Mouse (Mus musculus) liver, embryonic 14.5 days (tissue): ENCODE measurements around the gene Gm16181. TPM values are rescaled to one million over a fixed set of nuclear protein-coding genes. Genes with fewer than 3 reads are reported as not detected.

Source experiments
- ATAC-seq: fragments of 200-750 bp; cut with Nextera tagmentation; 2 replicates; pipeline ENCODE4 v1.8.0; 2017; ENCODE audit warnings: moderate number of reproducible peaks, mild to moderate bottlenecking, moderate library complexity; ENCODE audit not compliant: insufficient read depth
- DNase-seq, 3 experiments: peaks; one replicate each; pipeline ENCODE4 v3.0.0-alpha.2; 2012 to 2013; ENCODE audit warnings: low read depth in 3 of 3, low spot score in 3 of 3
- H3K27ac ChIP-seq: fragments of 300-500 bp; sonication (generic); 2 replicates; pipeline ENCODE4 v1.5.1; 2014; ENCODE audit warnings: moderate library complexity, mild to moderate bottlenecking, control low read depth, inconsistent platforms
- H3K27me3 ChIP-seq: fragments of 300-500 bp; sonication (generic); 2 replicates; pipeline ENCODE4 v1.6.1; 2014; ENCODE audit warnings: mild to moderate bottlenecking, low read length, moderate library complexity; ENCODE audit not compliant: control insufficient read depth, insufficient read depth
- H3K36me3 ChIP-seq: fragments of 300-500 bp; sonication (generic); replicated peaks from 2 replicates; pipeline ENCODE4 v1.6.1; 2014; ENCODE audit warnings: low read depth; ENCODE audit not compliant: control insufficient read depth, insufficient read depth
- H3K4me1 ChIP-seq, 2 experiments: fragments of 200-500 bp in 1 of 2; fragments of 300-500 bp in 1 of 2; sonication (generic) in 1 of 2; replicated peaks; 2 replicates each; pipeline ENCODE4 v1.6.1; 2012 to 2014; ENCODE audit warnings: antibody characterized with exemption in 1 of 2, inconsistent platforms in 1 of 2, low read length in 1 of 2; ENCODE audit not compliant: control insufficient read depth in 2 of 2, insufficient read depth in 2 of 2
- H3K4me2 ChIP-seq: fragments of 300-500 bp; sonication (generic); 2 replicates; pipeline ENCODE4 v1.6.1; 2014; ENCODE audit warnings: low read depth, mild to moderate bottlenecking, control low read depth, moderate library complexity
- H3K4me3 ChIP-seq, 2 experiments: fragments of 200-500 bp in 1 of 2; fragments of 300-500 bp in 1 of 2; sonication (generic) in 1 of 2; 2 replicates each; pipeline ENCODE4 v1.5.1; 2012 to 2014; ENCODE audit warnings: low read depth in 2 of 2, low read length in 2 of 2, mild to moderate bottlenecking in 2 of 2, control low read depth in 1 of 2, inconsistent platforms in 1 of 2, moderate library complexity in 1 of 2; ENCODE audit not compliant: insufficient read depth in 1 of 2
- H3K9ac ChIP-seq: fragments of 300-500 bp; sonication (generic); replicated peaks from 2 replicates; pipeline ENCODE4 v1.6.1; 2014; ENCODE audit warnings: mild to moderate bottlenecking, control low read depth, moderate library complexity
- H3K9me3 ChIP-seq: fragments of 300-500 bp; sonication (generic); 2 replicates; pipeline ENCODE4 v1.6.1; 2016; ENCODE audit warnings: low read length, mixed read lengths; ENCODE audit not compliant: control insufficient read depth
- CTCF ChIP-seq: IDR thresholded peaks from 2 replicates; pipeline ENCODE4 v1.5.1; 2016; ENCODE audit warnings: antibody characterized with exemption, low read depth, control low read depth
- EP300 ChIP-seq: IDR thresholded peaks from 2 replicates; pipeline ENCODE4 v1.6.1; 2016; ENCODE audit warnings: antibody characterized with exemption, low read depth
- WGBS: fragments of 180-500 bp; shearing (Covaris S2); extraction: QIAGEN DNeasy Blood & Tissue Kit; methylation state at CpG from one replicate; pipeline ENCODE4 v1.1.7; 2014; ENCODE audit not compliant: insufficient replicate concordance; 5-methylcytosine and 5-hydroxymethylcytosine counted together
- polyA plus RNA-seq, 2 experiments: library from polyadenylated mRNA; depleted of rRNA in 1 of 2; stranded (reverse) in 1 of 2; unstranded in 1 of 2; fragments of >200 nt; fragmentation: Nextera tagmentation in 1 of 2; extraction: Ambion mirVana in 1 of 2; gene quantifications; 2 replicates each; pipeline versions ENCODE4 v1.2.1 to v1.2.3; 2012 to 2014

Gene Gm16181
- polyA plus RNA-seq, 2 experiments = 0.21 TPM; not detected in 1

DNA sequence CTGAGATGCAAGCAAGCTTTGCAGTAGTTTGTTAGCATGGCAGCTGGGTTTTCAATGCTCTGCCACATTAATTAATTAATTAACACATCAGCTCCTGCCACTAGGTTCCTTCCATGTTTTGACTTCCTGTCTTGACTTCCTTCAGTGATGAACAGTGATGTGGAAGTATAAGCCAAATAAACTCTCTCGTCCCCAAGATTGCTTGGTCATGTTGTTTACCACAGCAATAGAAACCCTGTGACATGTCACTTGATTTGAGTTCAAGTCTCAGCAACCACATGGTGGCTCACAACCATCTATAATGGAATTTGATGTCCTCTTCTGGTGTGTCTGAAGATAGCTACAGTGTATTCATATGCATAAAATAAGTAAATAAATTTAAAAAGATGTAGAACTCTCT lies 36.7 kb downstream of the Gm16181 start:
- Histone ChIP-seq H3K4me1 (peaks cover 1 to 18% of the 10 kb centered on the region in 2 experiments), H3K4me2 (peak overlapping the region; percentile 79), H3K36me3 (peaks cover 16% of the 10 kb centered on the region), H3K9me3 (no peaks in the 10 kb centered on the region), H3K27ac (peak overlapping the region; percentile 83), H3K9ac (peak overlapping the region; percentile 73), H3K27me3 (no peaks in the 10 kb centered on the region), H3K4me3 (peak overlapping the region in 1 of 2 experiments; percentile 58; a peak in 1 of 4 replicates)
- WGBS = 7% methylated on average over 1 of the region's 1 CpGs
- ATAC-seq (peak; percentile 38; the same call in 1 of the 2 replicates), DNase-seq (no peak)
- TF ChIP-seq CTCF (no peak), EP300 (no peak)

DNA sequence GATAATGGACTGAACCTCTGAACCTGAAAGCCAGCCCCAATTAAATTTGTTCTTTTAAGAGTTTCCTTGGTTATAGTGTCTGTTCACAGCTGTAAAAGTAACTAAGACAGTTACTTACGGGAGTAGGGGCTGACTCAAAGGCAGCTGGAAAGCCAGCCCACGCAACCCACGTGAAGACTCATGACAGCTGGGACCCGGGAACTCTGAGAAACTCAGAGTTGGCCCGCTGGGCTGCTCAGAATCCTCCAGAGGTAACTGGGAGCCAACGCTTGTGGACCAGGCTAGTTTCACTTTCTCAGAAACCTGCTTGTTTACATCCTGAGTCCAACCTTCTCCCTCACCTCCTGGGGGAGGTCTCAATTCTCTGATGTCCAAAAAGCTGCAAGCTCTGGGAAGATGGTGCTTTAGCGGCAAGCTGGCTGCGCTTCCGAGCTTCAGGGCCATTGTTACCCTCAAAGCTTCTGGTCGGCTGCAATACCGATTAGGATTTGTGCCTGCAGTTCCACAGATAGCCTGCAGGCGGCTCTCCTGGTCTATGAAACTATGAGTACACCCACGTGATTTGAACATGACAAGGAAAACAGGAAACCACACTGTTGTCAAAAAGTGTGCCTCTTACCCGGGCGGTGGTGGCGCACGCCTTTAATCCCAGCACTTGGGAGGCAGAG lies 37.3 kb downstream of the Gm16181 start:
- DNase-seq (peak; percentile 87 to 90 (median 89)), ATAC-seq (peak; percentile 49)
- H3K27ac ChIP-seq = peak overlapping the region; percentile 83
- TF ChIP-seq CTCF (peak; percentile 93), EP300 (no peak)
- H3K4me1 ChIP-seq = peaks cover 3 to 20% of the 10 kb centered on the region in 2 experiments
- no peaks in the 10 kb centered on the region for H3K9me3 ChIP-seq
- H3K4me3 ChIP-seq = peak overlapping the region; percentile 58 to 74
- H3K36me3 ChIP-seq = peaks cover 10% of the 10 kb centered on the region
- H3K9ac ChIP-seq = peak overlapping the region; percentile 73
- no peaks in the 10 kb centered on the region for H3K27me3 ChIP-seq
- 6% methylated on average over 17 of the region's 17 CpGs for WGBS
- peak overlapping the region; percentile 79 for H3K4me2 ChIP-seq

DNA sequence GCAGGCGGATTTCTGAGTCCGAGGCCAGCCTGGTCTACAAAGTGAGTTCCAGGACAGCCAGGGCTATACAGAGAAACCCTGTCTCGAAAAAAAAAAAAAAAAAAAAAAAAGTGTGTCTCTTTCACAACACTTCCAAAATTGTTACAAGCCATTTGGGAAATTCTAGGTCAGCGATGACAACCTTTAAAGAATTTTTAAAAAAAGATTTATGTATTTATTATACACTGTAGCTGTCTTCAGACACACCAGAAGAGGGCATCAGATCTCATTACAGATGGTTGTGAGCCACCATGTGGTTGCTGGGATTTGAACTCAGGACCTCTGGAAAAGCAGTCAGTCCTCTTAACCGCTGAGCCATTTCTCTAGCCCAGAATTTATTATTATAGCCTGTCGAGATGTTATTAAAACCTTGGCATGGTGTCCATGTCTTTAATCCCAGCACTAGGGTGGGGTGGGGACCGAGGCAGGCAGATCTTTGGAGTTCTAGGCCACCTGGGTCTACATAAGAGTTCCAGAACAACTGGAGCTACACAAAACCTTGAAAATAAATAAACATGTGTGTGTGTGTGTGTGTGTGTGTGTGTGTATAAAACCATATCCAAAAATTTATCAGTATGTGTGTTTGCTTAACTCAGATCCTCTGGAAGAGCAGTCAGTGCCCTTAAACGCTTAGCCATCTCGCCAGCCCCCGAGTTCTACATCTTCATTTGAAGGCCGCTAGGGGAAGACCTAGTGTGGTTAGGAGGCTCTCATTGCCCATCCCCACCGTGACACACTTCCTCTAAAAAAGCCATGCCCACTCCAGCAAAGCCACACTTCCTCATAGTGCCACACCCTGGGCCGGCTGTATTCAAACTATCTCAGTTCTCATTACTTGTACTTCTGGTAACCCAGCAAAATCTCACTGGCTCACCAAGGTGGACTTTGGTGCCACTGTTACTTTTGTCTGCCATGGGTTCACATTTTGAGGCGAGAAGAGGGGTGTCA lies 38.2 kb downstream of the Gm16181 start:
- Histone ChIP-seq H3K4me2 (peak overlapping the region; percentile 79), H3K4me1 (peaks cover 3 to 20% of the 10 kb centered on the region in 2 experiments), H3K9me3 (no peaks in the 10 kb centered on the region), H3K27ac (no peak overlapping the region), H3K9ac (no peak overlapping the region), H3K27me3 (no peaks in the 10 kb centered on the region), H3K36me3 (peaks cover 2% of the 10 kb centered on the region), H3K4me3 (no peak overlapping the region)
- 23% methylated on average over 13 of the region's 14 CpGs for WGBS
- no peak for ATAC-seq
- peak in 1 of 3 experiments; percentile 46 for DNase-seq
- no peak; the same call in 1 of the 2 replicates for TF ChIP-seq CTCF
- TF ChIP-seq EP300 = no peak

DNA sequence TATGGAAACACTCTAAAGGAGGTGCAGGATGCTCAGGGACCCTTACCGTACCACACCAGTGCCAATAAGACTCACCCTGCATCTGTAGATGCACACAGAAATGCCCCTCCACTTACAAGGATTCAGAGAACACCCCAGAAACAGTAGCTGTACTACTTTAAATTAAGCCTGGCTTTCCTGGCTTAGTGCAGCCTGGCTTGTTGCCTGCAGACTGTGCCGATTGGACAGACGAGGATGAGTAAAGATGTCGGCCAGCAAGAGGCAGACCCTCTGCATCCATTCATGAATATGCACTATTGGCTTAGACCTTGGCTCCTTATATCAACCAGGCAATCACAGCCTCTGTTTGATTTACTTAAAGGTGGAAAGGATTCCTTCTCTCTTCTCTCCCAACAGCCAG lies 39.0 kb downstream of the Gm16181 start:
- TF ChIP-seq CTCF (no peak), EP300 (no peak)
- no peak overlapping the region for H3K4me2 ChIP-seq
- no peak for ATAC-seq
- H3K36me3 ChIP-seq = no peaks in the 10 kb centered on the region
- peaks cover 3 to 20% of the 10 kb centered on the region in 2 experiments for H3K4me1 ChIP-seq
- H3K27me3 ChIP-seq = no peaks in the 10 kb centered on the region
- no peak overlapping the region for H3K27ac ChIP-seq
- no peaks in the 10 kb centered on the region for H3K9me3 ChIP-seq
- no peak for DNase-seq
- WGBS = 70% methylated on average over 4 of the region's 4 CpGs
- no peak overlapping the region for H3K9ac ChIP-seq
- H3K4me3 ChIP-seq = no peak overlapping the region

- H3K4me3 ChIP-seq = no peak overlapping the region
- H3K9me3 ChIP-seq = no peaks in the 10 kb centered on the region
- 75% methylated on average over 13 of the region's 13 CpGs for WGBS
- no peak overlapping the region for H3K9ac ChIP-seq
- TF ChIP-seq EP300 (no peak), CTCF (no peak)
- H3K4me2 ChIP-seq = no peak overlapping the region
- no peaks in the 10 kb centered on the region for H3K36me3 ChIP-seq
- ATAC-seq = no peak
- H3K27me3 ChIP-seq = no peaks in the 10 kb centered on the region
- no peak overlapping the region for H3K27ac ChIP-seq
- H3K4me1 ChIP-seq = peaks cover 3 to 20% of the 10 kb centered on the region in 2 experiments
- no peak for DNase-seq
These were observed 41.0 kb downstream of the Gm16181 start for GRCm38 (mm10) chr17:35261651-35262050.
